Comparison of ENCODE assay signal across 17 mouse cellular contexts in genomic region chr4:109901076-109901475, GRCm38 (mm10).
"Had no signal": no experiment of that assay in that cellular context is flagged by ENCODE, and none has a peak within 500 bp of the region (broad histone marks: within the 10 kb centered on the region; RNA-seq: fewer than 3 reads in every experiment).

No protein-coding gene starts in this region.

- H3K36me3 ChIP-seq: midbrain, embryonic 12.5 days; midbrain, embryonic 15.5 days; neural tube, embryonic 12.5 days had no signal

- H3K4me1 ChIP-seq: lung, embryonic 15.5 days; midbrain, embryonic 10.5 days; midbrain, embryonic 12.5 days; midbrain, embryonic 15.5 days; neural tube, embryonic 12.5 days; stomach, embryonic 15.5 days had no signal

- H3K4me2 ChIP-seq: lung, embryonic 15.5 days; midbrain, embryonic 12.5 days; midbrain, embryonic 15.5 days; neural tube, embryonic 12.5 days; stomach, embryonic 15.5 days had no signal

- DNase-seq: liver, postnatal 0 days; lung, adult 2 months; lung, postnatal 14 days; lung, postnatal 36 days; right cerebral cortex, postnatal 14 days; thymus, adult 2 months; thymus, postnatal 25 days; thymus, postnatal 4 days had no signal

- H3K27ac ChIP-seq: lung, embryonic 15.5 days; macrophage; midbrain, embryonic 10.5 days; midbrain, embryonic 12.5 days; midbrain, embryonic 15.5 days; neural tube, embryonic 12.5 days; stomach, embryonic 15.5 days; stomach, postnatal 0 days had no signal

- H3K4me3 ChIP-seq: lung, embryonic 15.5 days; midbrain, embryonic 10.5 days; midbrain, embryonic 12.5 days; midbrain, embryonic 15.5 days; neural tube, embryonic 12.5 days; stomach, embryonic 15.5 days had no signal

- H3K27me3 ChIP-seq: lung, embryonic 15.5 days; midbrain, embryonic 12.5 days; midbrain, embryonic 15.5 days; neural tube, embryonic 12.5 days; stomach, embryonic 15.5 days had no signal

- H3K9ac ChIP-seq: liver, postnatal 0 days; lung, embryonic 15.5 days; midbrain, embryonic 12.5 days; midbrain, embryonic 15.5 days; neural tube, embryonic 12.5 days; stomach, embryonic 15.5 days had no signal

- ATAC-seq: liver, postnatal 0 days; lung, postnatal 0 days; midbrain, embryonic 15.5 days had no signal

- H3K9me3 ChIP-seq: lung, embryonic 15.5 days; midbrain, embryonic 10.5 days; midbrain, embryonic 12.5 days; midbrain, embryonic 15.5 days; neural tube, embryonic 12.5 days; stomach, embryonic 15.5 days had no signal
